Comparison of ENCODE assay signal across 8 mouse cellular contexts in the genomic region with DNA sequence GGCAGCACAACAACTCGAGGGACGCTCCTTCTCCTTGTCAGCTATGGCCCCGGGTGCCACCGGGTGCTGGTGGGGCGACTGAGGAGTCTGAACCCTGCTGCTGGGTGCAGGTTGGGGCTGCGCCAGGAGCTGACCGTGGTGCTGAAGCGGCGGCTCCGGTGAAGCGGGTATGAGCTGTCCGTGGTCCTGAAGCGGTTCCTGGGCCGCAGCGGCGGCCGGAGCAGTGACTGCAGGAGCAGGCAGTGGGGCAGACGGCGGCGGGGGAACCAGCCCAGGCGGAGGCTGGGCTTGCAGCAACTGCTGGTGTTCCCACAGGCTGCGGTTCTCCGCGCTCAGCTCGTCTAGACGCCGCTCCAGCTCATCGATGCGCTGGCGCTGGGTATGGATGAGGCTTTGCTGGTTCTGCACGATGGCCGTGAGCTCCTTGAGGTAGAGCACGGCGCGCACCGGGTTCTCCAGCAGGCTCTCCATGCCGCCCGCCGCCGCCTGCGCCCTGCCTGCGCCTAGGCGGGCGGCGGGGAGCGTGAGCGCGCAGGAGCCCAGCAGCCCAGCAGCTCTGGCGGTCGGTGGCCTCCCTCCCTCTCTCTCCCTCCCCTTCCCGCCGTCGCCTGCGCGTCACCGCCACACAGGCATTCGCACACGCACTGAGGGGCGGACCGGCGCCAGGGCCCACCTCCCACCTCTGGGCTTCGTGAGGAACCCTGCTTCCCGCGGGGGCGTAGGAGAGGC. TPM values are rescaled to one million over a fixed set of nuclear protein-coding genes. Genes with fewer than 3 reads are reported as not detected.
A peak's percentile ranks its signal among the peaks of the same experiment; 100 is the strongest.
DNase-seq lines count a peak whose midpoint lies in the region; ATAC-seq and TF ChIP-seq lines count a peak whose summit lies in the region.

A gene (minus strand): TSS at position 586 of the 729 bp plus-strand sequence.

- H3K36me3 ChIP-seq in MEL (ENCODE audit: control insufficient read depth in 1 of 2, insufficient read depth in 2 of 2, low read length in 2 of 2) = no peaks in the 10 kb centered on the region
- no peaks in the 10 kb centered on the region for H3K36me3 ChIP-seq in hindbrain, embryonic 13.5 days

- WGBS in hindbrain, embryonic 13.5 days = under 1% methylated on average over 64 of the region's 65 CpGs

- no peak for TF ChIP-seq CTCF in MEL (IDR thresholded peaks at IDR 0.05 in 2 of 3, conservative IDR thresholded peaks at IDR 0.05 in 1 of 3; ENCODE audit: control insufficient read depth in 1 of 3, insufficient read depth in 1 of 3, low read depth in 2 of 3, low read length in 3 of 3, poor library complexity in 1 of 3, severe bottlenecking in 1 of 3)

- no peak within 1 kb of the TSS for H3K27ac ChIP-seq in MEL (ENCODE audit: control insufficient read depth, low read depth, low read length)
- H3K27ac ChIP-seq in hindbrain, embryonic 13.5 days = peak within 1 kb of the TSS; percentile 96

- H3K9me3 ChIP-seq in MEL (replicated peaks; ENCODE audit: insufficient read depth, low read length) = no peaks in the 10 kb centered on the region
- H3K9me3 ChIP-seq in hindbrain, embryonic 13.5 days = no peaks in the 10 kb centered on the region

- H3K4me1 ChIP-seq in MEL (ENCODE audit: control insufficient read depth in 1 of 2, insufficient read depth in 2 of 2, low read length in 2 of 2) = no peaks in the 10 kb centered on the region
- peaks cover 49% of the 10 kb centered on the region for H3K4me1 ChIP-seq in hindbrain, embryonic 13.5 days (replicated peaks)

- TF ChIP-seq POLR2A in MEL (IDR thresholded peaks at IDR 0.05; ENCODE audit: control insufficient read depth in 1 of 2, insufficient read depth in 1 of 2, low read depth in 1 of 2, low read length in 2 of 2, poor library complexity in 1 of 2) = no peak

- DNase-seq in MEL (ENCODE audit: low read depth, low spot score) = peak; percentile 41
- DNase-seq in cerebellum, adult 9-10 months = peak; percentile 18
- DNase-seq in frontal cortex, postnatal 25 days (ENCODE audit: low spot score in 2 of 2) = peak; percentile 76 to 80
- DNase-seq in layer of hippocampus, postnatal 36 days = peak; percentile 84 to 87
- peak; percentile 94 for DNase-seq in lung, postnatal 14 days
- DNase-seq in retina, postnatal 1 day = peak; percentile 92
- DNase-seq in urinary bladder, adult 18-20 months (ENCODE audit: low spot score in 2 of 2) = peak; percentile 75 to 92

- no peak within 1 kb of the TSS for H3K4me3 ChIP-seq in MEL (ENCODE audit: control insufficient read depth in 1 of 2, insufficient read depth in 1 of 2, low read depth in 2 of 2, low read length in 2 of 2)
- peak within 1 kb of the TSS; percentile 74 for H3K4me3 ChIP-seq in hindbrain, embryonic 13.5 days

- no peak for TF ChIP-seq EP300 in MEL (IDR thresholded peaks at IDR 0.05; ENCODE audit: low read depth in 1 of 2, low read length in 2 of 2)

- peak within 1 kb of the TSS; percentile 64 for H3K4me2 ChIP-seq in hindbrain, embryonic 13.5 days

- no peak for TF ChIP-seq RAD21 in MEL (IDR thresholded peaks at IDR 0.05; ENCODE audit: low read depth, low read length)

- H3K9ac ChIP-seq in MEL (ENCODE audit: control insufficient read depth, low read depth, low read length, poor library complexity, severe bottlenecking) = no peak within 1 kb of the TSS
- H3K9ac ChIP-seq in hindbrain, embryonic 13.5 days = peak within 1 kb of the TSS; percentile 94

- no peaks in the 10 kb centered on the region for H3K79me2 ChIP-seq in MEL (ENCODE audit: control insufficient read depth, insufficient read depth, low read length, poor library complexity)

- H3K27me3 ChIP-seq in MEL (ENCODE audit: control insufficient read depth in 1 of 2, insufficient read depth in 2 of 2, low read length in 2 of 2) = no peaks in the 10 kb centered on the region
- H3K27me3 ChIP-seq in hindbrain, embryonic 13.5 days = peaks cover 28% of the 10 kb centered on the region

- ATAC-seq in hindbrain, embryonic 13.5 days (ENCODE audit: low FRiP score) = peak; percentile 98

TF ChIP-seq in MEL, 35 proteins besides CTCF, POLR2A, EP300 and RAD21:
- TF ChIP-seq USF1 (IDR thresholded peaks at IDR 0.05; ENCODE audit: low read depth, low read length) = no peak
- TF ChIP-seq MXI1 (IDR thresholded peaks at IDR 0.05; ENCODE audit: low read depth, low read length) = 0 out of 2 replicates have a peak, but pooled peaks have one; percentile 26
- peak; percentile 62 for TF ChIP-seq SIN3A (IDR thresholded peaks at IDR 0.05; ENCODE audit: low read length)

RNA-seq across cellular contexts. Expression of the gene that starts here (rescaled TPM):
- 0.03 and 0.04 TPM in 2 replicates for total RNA-seq in MEL (2012; rRNA removed)
- polyA plus RNA-seq in MEL (2012; ENCODE audit: insufficient read depth in 1 of 2, insufficient read length in 2 of 2, low read depth in 1 of 2, low replicate concordance in 2 of 2, missing spikeins in 1 of 2) = not detected
- polyA plus RNA-seq in hindbrain, embryonic 13.5 days (2015; fragmentation: Nextera tagmentation; extraction: Ambion mirVana) = 11.8 and 12.0 TPM in 2 replicates
- total RNA-seq in layer of hippocampus, postnatal 36 days (2021) = 100 to 1,000 TPM; 120 to 131 TPM

Comparison
In these comparisons a context has a peak if more than half of its experiments do, and no peak if none do; other contexts are left out.
1. RNA of the gene that starts here (total RNA-seq): 120 to 131 TPM in layer of hippocampus, postnatal 36 days; 0.03 to 0.04 TPM in MEL; every median in the first group is over 100 times any median in the second.
2. RNA of the gene that starts here (polyA plus RNA-seq): 11.8 to 12.0 TPM in hindbrain, embryonic 13.5 days; not detected in MEL; every median in the first group is over 10 times any median in the second.
3. Peak in DNase-seq in MEL; RNA of the gene not detected or under 1 TPM.
4. DNase-seq: peak in every context shown above with its lines; median percentile 94 in lung, postnatal 14 days; 92 in retina, postnatal 1 day; 86 in layer of hippocampus, postnatal 36 days; 84 in urinary bladder, adult 18-20 months; 78 in frontal cortex, postnatal 25 days; 41 in MEL; 18 in cerebellum, adult 9-10 months.